Mouse (Mus musculus): ENCODE results near the gene Tmem141. TPM values are rescaled to one million over a fixed set of nuclear protein-coding genes. Genes with fewer than 3 reads are reported as not detected.
A peak's percentile ranks its signal among the peaks of the same experiment; 100 is the strongest.

Tmem141 gene
- total RNA-seq (2012; rRNA removed) = 10.9 and 11.9 TPM in 2 replicates
- 10 to 100 TPM in 1 of 2 experiments, not detected in 1; 25.3 TPM for polyA plus RNA-seq (2012; ENCODE audit: insufficient read depth in 1 of 2, insufficient read length in 2 of 2, low read depth in 1 of 2, low replicate concordance in 2 of 2, missing spikeins in 1 of 2)

DNA sequence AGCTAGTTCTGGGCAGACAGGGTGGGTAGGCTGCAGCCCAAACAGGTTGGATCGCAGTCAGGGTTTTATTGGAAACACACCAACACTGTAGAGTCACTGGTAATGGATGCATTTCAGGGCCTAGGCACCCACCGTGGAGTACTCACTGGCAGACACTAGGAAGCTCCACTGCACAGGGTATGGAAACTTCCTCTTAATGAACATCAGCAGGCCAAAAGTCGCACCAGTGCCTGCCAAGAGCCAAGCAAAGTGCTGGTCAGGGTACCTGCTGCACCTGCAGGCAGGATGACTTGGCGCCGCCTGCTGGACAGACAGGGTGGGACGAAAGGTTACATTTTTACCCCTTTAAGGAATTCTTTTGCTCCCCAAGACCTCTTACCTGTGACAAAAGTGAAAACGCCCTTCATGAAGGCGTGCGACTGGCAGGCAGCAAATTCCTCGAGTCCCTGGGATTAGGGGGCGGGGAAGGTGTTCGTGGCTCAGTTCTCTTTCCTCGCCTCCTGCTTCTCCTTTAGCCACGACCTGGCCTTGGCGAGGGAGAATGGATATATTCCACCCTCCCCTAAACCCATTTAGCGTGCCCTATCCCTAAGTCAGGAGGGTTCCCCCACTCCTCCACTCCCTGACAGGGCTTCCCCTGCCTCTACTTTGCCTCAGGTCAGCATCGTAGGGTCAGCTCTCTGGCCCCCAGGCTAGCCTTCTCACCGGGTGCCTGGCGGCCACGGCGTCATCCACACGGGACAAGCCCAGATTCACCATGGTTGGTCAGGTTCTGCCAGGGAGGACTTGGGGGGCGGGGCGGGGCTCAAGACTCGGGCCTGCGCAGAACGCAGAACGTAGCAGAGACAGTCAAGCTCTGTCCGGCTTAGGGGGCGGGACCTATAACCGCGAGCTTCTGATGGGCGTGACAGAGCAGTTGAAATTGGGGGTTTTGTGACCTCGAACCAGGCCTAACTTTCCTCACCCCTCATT, at the start of gene Tmem141:
Gene Tmem141, minus strand, starts transcription at position 777 of the 972 bp plus-strand sequence.
- H3K9ac ChIP-seq (ENCODE audit: control insufficient read depth, low read depth, low read length, poor library complexity, severe bottlenecking) = peak within 1 kb of the TSS; percentile 71
- no peak within 1 kb of the TSS for H3K27ac ChIP-seq (ENCODE audit: control insufficient read depth, low read depth, low read length)
- DNase-seq (ENCODE audit: low read depth, low spot score) = peak; percentile 94
- no peaks in the 10 kb centered on the region for H3K27me3 ChIP-seq (ENCODE audit: control insufficient read depth in 1 of 2, insufficient read depth in 2 of 2, low read length in 2 of 2)
- H3K4me3 ChIP-seq (ENCODE audit: control insufficient read depth in 1 of 2, insufficient read depth in 1 of 2, low read depth in 2 of 2, low read length in 2 of 2) = peak within 1 kb of the TSS; percentile 70 to 84
- peaks cover 0 to 22% of the 10 kb centered on the region in 2 experiments; a peak in 3 of 4 replicates for H3K4me1 ChIP-seq (ENCODE audit: control insufficient read depth in 1 of 2, insufficient read depth in 2 of 2, low read length in 2 of 2)
- H3K36me3 ChIP-seq (ENCODE audit: control insufficient read depth in 1 of 2, insufficient read depth in 2 of 2, low read length in 2 of 2) = peaks cover 0 to 5% of the 10 kb centered on the region in 2 experiments; a peak in 2 of 4 replicates
- TF ChIP-seq TAL1 (IDR thresholded peaks at IDR 0.05; ENCODE audit: low read length) (no peak), CHD1 (IDR thresholded peaks at IDR 0.05; ENCODE audit: low read depth, low read length) (no peak), UBTF (IDR thresholded peaks at IDR 0.05; ENCODE audit: borderline replicate concordance, insufficient read depth, low read depth, low read length) (no peak), NRF1 (IDR thresholded peaks at IDR 0.05; ENCODE audit: insufficient read depth, low read depth, low read length, poor library complexity, severe bottlenecking) (peak; percentile 80), MYC (IDR thresholded peaks at IDR 0.05; ENCODE audit: low read depth, low read length) (no peak), CTCF (IDR thresholded peaks at IDR 0.05 in 2 of 3, conservative IDR thresholded peaks at IDR 0.05 in 1 of 3; ENCODE audit: control insufficient read depth in 1 of 3, insufficient read depth in 1 of 3, low read depth in 2 of 3, low read length in 3 of 3, poor library complexity in 1 of 3, severe bottlenecking in 1 of 3) (peak; percentile 65 to 82 (median 81)), USF2 (IDR thresholded peaks at IDR 0.05; ENCODE audit: borderline replicate concordance in 1 of 2, insufficient read depth in 1 of 2, low read depth in 1 of 2, low read length in 2 of 2) (no peak), ZNF384 (IDR thresholded peaks at IDR 0.05; ENCODE audit: low read depth, low read length) (no peak), MYB (IDR thresholded peaks at IDR 0.05; ENCODE audit: low read depth, low read length) (no peak), ZMIZ1 (IDR thresholded peaks at IDR 0.05; ENCODE audit: low read depth, low read length) (no peak), MAZ (IDR thresholded peaks at IDR 0.05; ENCODE audit: low read depth, low read length) (no peak), SIN3A (IDR thresholded peaks at IDR 0.05; ENCODE audit: low read length) (peak; percentile 36; the same call in 1 of the 2 replicates), USF1 (IDR thresholded peaks at IDR 0.05; ENCODE audit: low read depth, low read length) (no peak), MAFK (IDR thresholded peaks at IDR 0.05; ENCODE audit: borderline replicate concordance, low read depth, low read length) (no peak), MAX (IDR thresholded peaks at IDR 0.05; ENCODE audit: low read length) (no peak), RAD21 (IDR thresholded peaks at IDR 0.05; ENCODE audit: low read depth, low read length) (peak; percentile 9), POLR2A (IDR thresholded peaks at IDR 0.05; ENCODE audit: control insufficient read depth in 1 of 2, insufficient read depth in 1 of 2, low read depth in 1 of 2, low read length in 2 of 2, poor library complexity in 1 of 2) (peak; percentile 56 to 68; a peak in 2 of 4 replicates), NELFE (IDR thresholded peaks at IDR 0.05; ENCODE audit: low read depth, low read length) (peak; percentile 57; the same call in 1 of the 2 replicates), POLR2AphosphoS2 (IDR thresholded peaks at IDR 0.05; ENCODE audit: low read length) (no peak), RCOR1 (IDR thresholded peaks at IDR 0.05; ENCODE audit: low read depth, low read length) (no peak), HCFC1 (IDR thresholded peaks at IDR 0.05; ENCODE audit: low read depth, low read length) (peak; percentile 49), CHD2 (IDR thresholded peaks at IDR 0.05; ENCODE audit: low read length) (no peak), JUND (IDR thresholded peaks at IDR 0.05; ENCODE audit: low read depth, low read length) (no peak), BHLHE40 (IDR thresholded peaks at IDR 0.05; ENCODE audit: borderline replicate concordance, low read depth, low read length) (0 out of 2 replicates have a peak, but pooled peaks have one; percentile 15), GATA1 (IDR thresholded peaks at IDR 0.05; ENCODE audit: low read depth, low read length) (no peak), GABPA (IDR thresholded peaks at IDR 0.05; ENCODE audit: low read depth, low read length) (no peak), TCF12 (IDR thresholded peaks at IDR 0.05; ENCODE audit: low read depth, low read length) (no peak), MEF2A (IDR thresholded peaks at IDR 0.05; ENCODE audit: extremely low read depth, insufficient replicate concordance, low read depth, low read length, poor library complexity, severe bottlenecking) (no peak), E2F4 (IDR thresholded peaks at IDR 0.05; ENCODE audit: borderline replicate concordance, low read depth, low read length) (no peak), ELF1 (IDR thresholded peaks at IDR 0.05; ENCODE audit: low read depth, low read length) (no peak), SMC3 (IDR thresholded peaks at IDR 0.05; ENCODE audit: low read depth, low read length) (peak; percentile 33; the same call in 1 of the 2 replicates), MXI1 (IDR thresholded peaks at IDR 0.05; ENCODE audit: low read depth, low read length) (peak; percentile 47; the same call in 1 of the 2 replicates), TBP (IDR thresholded peaks at IDR 0.05; ENCODE audit: low read depth, low read length) (no peak)
- no peaks in the 10 kb centered on the region for H3K79me2 ChIP-seq (ENCODE audit: control insufficient read depth, insufficient read depth, low read length, poor library complexity)
- H3K9me3 ChIP-seq (replicated peaks; ENCODE audit: insufficient read depth, low read length) = no peaks in the 10 kb centered on the region

Measured in MEL (cell line).